Mouse (Mus musculus) large intestine, adult 2 months (tissue): ENCODE measurements around the gene Zfp462. TPM values are rescaled to one million over a fixed set of nuclear protein-coding genes. Genes with fewer than 3 reads are reported as not detected.
"Not testable (repeated sequence)": the region's sequence is repeated elsewhere in the genome, so short reads cannot be mapped to it uniquely, and the experiment has no call there.

Experiments
- DNase-seq: peaks from one replicate; pipeline ENCODE4 v3.0.0-alpha.2; 2012; ENCODE audit warnings: low read depth, low spot score
- WGBS: fragments of 180-500 bp; shearing (Covaris S2); methylation state at CpG from one replicate; pipeline ENCODE4 v1.1.7; 2018; 5-methylcytosine and 5-hydroxymethylcytosine counted together
- polyA plus RNA-seq: library from polyadenylated mRNA; depleted of rRNA; stranded (reverse); fragments of >200 nt; gene quantifications from 2 replicates; pipeline ENCODE4 v1.2.3, GENCODE M21; 2012

Gene Zfp462
- polyA plus RNA-seq, 1 experiment = 3.5 TPM

GRCm38 (mm10) chr4:54984502-54984901 is 39.7 kb downstream of the Zfp462 start:
- DNase-seq = no peak
- 77% methylated on average over 2 of the region's 2 CpGs for WGBS

- WGBS = 77% methylated on average over 4 of the region's 4 CpGs
- DNase-seq = no peak
These were observed 41.8 kb downstream of the Zfp462 start for GRCm38 (mm10) chr4:54986671-54987070.

- 58% methylated on average over 3 of the region's 3 CpGs for WGBS
- no peak for DNase-seq
These were observed 42.4 kb downstream of the Zfp462 start for GRCm38 (mm10) chr4:54987256-54987655.

- DNase-seq = no peak
- 87% methylated on average over 1 of the region's 1 CpGs for WGBS
These were observed 43.1 kb downstream of the Zfp462 start for GRCm38 (mm10) chr4:54987926-54988325.

- DNase-seq = no peak
- 92% methylated on average over 5 of the region's 5 CpGs for WGBS
These were observed 47.1 kb downstream of the Zfp462 start for GRCm38 (mm10) chr4:54991973-54992372.

GRCm38 (mm10) chr4:54993001-54993400 is 48.2 kb downstream of the Zfp462 start:
- not testable (repeated sequence) for DNase-seq

- no peak for DNase-seq
- 44% methylated on average over 1 of the region's 1 CpGs for WGBS
These were observed 50.4 kb downstream of the Zfp462 start for GRCm38 (mm10) chr4:54995258-54995657.

GRCm38 (mm10) chr4:54996064-54996463 is 51.2 kb downstream of the Zfp462 start:
- no peak for DNase-seq
- WGBS = 78% methylated on average over 2 of the region's 2 CpGs

- 88% methylated on average over 9 of the region's 9 CpGs for WGBS
- DNase-seq = no peak
These were observed 53.4 kb downstream of the Zfp462 start for GRCm38 (mm10) chr4:54998146-54998841.

GRCm38 (mm10) chr4:54999556-54999955 is 54.7 kb downstream of the Zfp462 start:
- WGBS = 96% methylated on average over 5 of the region's 5 CpGs
- DNase-seq = no peak

GRCm38 (mm10) chr4:55001386-55001785 is 56.5 kb downstream of the Zfp462 start:
- 49% methylated on average over 3 of the region's 3 CpGs for WGBS
- DNase-seq = no peak

GRCm38 (mm10) chr4:55003128-55003527 is 58.3 kb downstream of the Zfp462 start:
- DNase-seq = no peak
- WGBS = 43% methylated on average over 6 of the region's 6 CpGs

- WGBS = 16% methylated on average over 4 of the region's 4 CpGs
- peak; percentile 76 for DNase-seq
These were observed 60.2 kb downstream of the Zfp462 start for GRCm38 (mm10) chr4:55005066-55005465.

- 13% methylated on average over 9 of the region's 9 CpGs for WGBS
These were observed 60.7 kb downstream of the Zfp462 start for GRCm38 (mm10) chr4:55005521-55005969.

GRCm38 (mm10) chr4:55006024-55006423 is 61.2 kb downstream of the Zfp462 start:
- DNase-seq = no peak
- 35% methylated on average over 1 of the region's 1 CpGs for WGBS

More at GRCm38 (mm10) chr4:55005521-55005969, 60.7 kb downstream of the Zfp462 start:
- DNase-seq = peak; percentile 29

- no peak for DNase-seq
- 98% methylated on average over 14 of the region's 14 CpGs for WGBS
These were observed 63.8 kb downstream of the Zfp462 start for GRCm38 (mm10) chr4:55008616-55009015.

GRCm38 (mm10) chr4:55011391-55011790 is 66.5 kb downstream of the Zfp462 start:
- WGBS = 93% methylated on average over 12 of the region's 12 CpGs
- no peak for DNase-seq

GRCm38 (mm10) chr4:55013563-55014248 is 68.9 kb downstream of the Zfp462 start:
- 66% methylated on average over 16 of the region's 16 CpGs for WGBS
- DNase-seq = no peak

GRCm38 (mm10) chr4:55014731-55015463 is 70.0 kb downstream of the Zfp462 start:
- 64% methylated on average over 13 of the region's 13 CpGs for WGBS
- DNase-seq = no peak

GRCm38 (mm10) chr4:55015517-55015916 is 70.7 kb downstream of the Zfp462 start:
- DNase-seq = no peak
- 57% methylated on average over 2 of the region's 2 CpGs for whole genome bisulfite sequencing
